Mouse (Mus musculus) cerebellum, adult 2 months (tissue): ENCODE data around the gene Synj2.

Experiments
- CTCF ChIP-seq: fragments of 200-500 bp; IDR thresholded peaks from 2 replicates; pipeline ENCODE4 v1.5.1; 2011; ENCODE audit warnings: low read depth, mild to moderate bottlenecking, control low read depth, low read length, moderate library complexity, borderline replicate concordance; ENCODE audit not compliant: insufficient read depth
- POLR2A ChIP-seq: fragments of 200-500 bp; IDR thresholded peaks from 2 replicates; pipeline ENCODE4 v1.6.1; 2011; ENCODE audit warnings: low read length, control low read depth, borderline replicate concordance; ENCODE audit not compliant: insufficient read depth

DNA sequence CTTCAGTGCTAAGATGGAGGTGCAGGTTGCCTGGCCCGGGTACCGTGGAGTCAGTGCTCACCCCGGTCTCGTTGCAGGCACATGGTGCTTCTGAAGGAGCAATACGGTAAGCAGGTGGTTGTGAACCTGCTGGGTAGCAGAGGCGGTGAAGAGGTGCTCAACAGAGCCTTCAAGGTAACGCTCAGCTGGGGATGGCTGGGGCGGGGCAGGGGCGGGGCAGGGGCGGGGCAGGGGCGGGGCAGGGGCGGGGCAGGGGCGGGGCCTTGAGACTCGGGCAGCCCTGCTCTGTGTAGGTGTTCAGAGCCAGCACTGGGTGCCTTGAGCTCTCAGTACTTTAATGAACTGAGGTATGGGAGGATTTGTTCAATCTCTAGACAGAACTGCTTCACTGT lies 64.2 kb downstream of the Synj2 start:
- TF ChIP-seq CTCF (no peak), POLR2A (no peak)
